Mouse (Mus musculus): ENCODE results near the gene Med9. TPM values are rescaled to one million over a fixed set of nuclear protein-coding genes. Genes with fewer than 3 reads are reported as not detected.

Gene Med9
- total RNA-seq (2023) = 1 to 10 TPM; 5.9 to 8.3 TPM

GRCm38 (mm10) chr11:59947752-59948400 is at the start of gene Med9:
Med9 (plus strand) TSS chr11:59948206.

GRCm38 (mm10) chr11:59964818-59965217 is 16.8 kb downstream of the Med9 start, which contains the start of gene Rasd1:
Rasd1 (minus strand) TSS chr11:59964944.

Other genes starting within 250 kb of the Med9 start
- gene Pld6, start 160.6 kb upstream of the Med9 start, total RNA-seq (2023) = under 1 TPM in 1 of 2 experiments, not detected in 1; 0.44 TPM
- gene Flcn, start 138.2 kb upstream of the Med9 start, total RNA-seq (2023) = 10 to 100 TPM; 60.0 to 63.2 TPM
- gene Nt5m, start 108.8 kb upstream of the Med9 start, total RNA-seq (2023) = 10 to 100 TPM; 12.6 to 15.5 TPM
- gene Cops3, start 108.4 kb upstream of the Med9 start, total RNA-seq (2023) = 10 to 100 TPM; 73.8 to 75.5 TPM
- 1 to 10 TPM in 1 of 2 experiments, not detected in 1; 1.1 TPM for gene Rasd1, start 16.7 kb downstream of the Med9 start, total RNA-seq (2023)
- gene Pemt, start 98.3 kb downstream of the Med9 start, total RNA-seq (2023) = 1 to 10 TPM; 2.3 to 5.7 TPM
- gene Rai1, start 156.8 kb downstream of the Med9 start, total RNA-seq (2023) = 100 to 1,000 TPM; 101 to 107 TPM